Mouse (Mus musculus) hindbrain, embryonic 12.5 days (tissue): ENCODE data around the gene Opcml. TPM values are rescaled to one million over a fixed set of nuclear protein-coding genes. Genes with fewer than 3 reads are reported as not detected.
A peak's percentile ranks its signal among the peaks of the same experiment; 100 is the strongest.

Source experiments
- ATAC-seq: fragments of 200-750 bp; cut with Nextera tagmentation; 2 replicates; pipeline ENCODE4 v1.8.0; 2017; ENCODE audit warnings: moderate TSS enrichment; ENCODE audit not compliant: low FRiP score
- H3K27ac ChIP-seq: fragments of 300-500 bp; sonication (generic); 2 replicates; pipeline ENCODE4 v1.5.1; 2016; ENCODE audit warnings: mild to moderate bottlenecking
- H3K27me3 ChIP-seq: fragments of 300-500 bp; sonication (generic); 2 replicates; pipeline ENCODE4 v1.6.1; 2016; ENCODE audit warnings: mild to moderate bottlenecking
- H3K36me3 ChIP-seq: fragments of 300-500 bp; sonication (generic); 2 replicates; pipeline ENCODE4 v1.6.1; 2016; ENCODE audit warnings: mild to moderate bottlenecking
- H3K4me1 ChIP-seq: fragments of 300-500 bp; sonication (generic); 2 replicates; pipeline ENCODE4 v1.6.1; 2016
- H3K4me2 ChIP-seq: fragments of 300-500 bp; sonication (generic); replicated peaks from 2 replicates; pipeline ENCODE4 v1.6.1; 2016; ENCODE audit warnings: mild to moderate bottlenecking
- H3K4me3 ChIP-seq: fragments of 300-500 bp; sonication (generic); 2 replicates; pipeline ENCODE4 v1.5.1; 2016; ENCODE audit warnings: mild to moderate bottlenecking
- H3K9ac ChIP-seq: fragments of 300-500 bp; sonication (generic); 2 replicates; pipeline ENCODE4 v1.6.1; 2016; ENCODE audit warnings: mild to moderate bottlenecking, moderate library complexity
- H3K9me3 ChIP-seq: fragments of 300-500 bp; sonication (generic); replicated peaks from 2 replicates; pipeline ENCODE4 v1.6.1; 2016; ENCODE audit warnings: mild to moderate bottlenecking
- WGBS: fragments of 180-500 bp; shearing (Covaris S2); methylation state at CpG from one replicate; pipeline ENCODE4 v1.1.7; 2016; 5-methylcytosine and 5-hydroxymethylcytosine counted together
- polyA plus RNA-seq: library from polyadenylated mRNA; unstranded; fragments of >200 nt; fragmentation: Nextera tagmentation; extraction: Ambion mirVana; gene quantifications from 2 replicates; pipeline ENCODE4 v1.2.1, GENCODE M21; 2016

Opcml gene
- polyA plus RNA-seq, 1 experiment from 2014 or later, result 10.8 TPM

DNA sequence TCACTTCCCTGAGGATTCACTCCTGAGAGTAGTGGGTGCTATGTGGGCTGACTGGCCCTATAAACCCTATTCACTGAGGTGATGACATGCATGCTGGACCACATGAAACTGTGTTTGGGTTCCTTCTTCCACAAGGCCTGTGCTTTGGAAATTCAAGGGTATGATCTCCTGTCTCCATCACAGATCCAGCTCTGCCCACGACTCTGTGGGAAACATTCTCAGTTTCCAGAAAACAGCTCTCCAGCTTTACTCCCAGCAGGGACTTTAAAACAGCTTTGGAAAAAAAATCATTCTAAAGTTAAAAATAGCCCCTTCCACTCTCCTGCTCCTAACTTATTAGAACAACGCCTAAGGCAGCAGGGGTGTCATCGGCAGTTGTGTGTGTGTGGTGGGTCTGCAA lies 491.0 kb downstream of the Opcml start:
- no peak overlapping the region for H3K4me2 ChIP-seq
- no peak overlapping the region for H3K4me3 ChIP-seq
- H3K27me3 ChIP-seq, result no peaks in the 10 kb centered on the region
- no peak overlapping the region for H3K27ac ChIP-seq
- WGBS, result 54% methylated on average over 3 of the region's 3 CpGs
- H3K4me1 ChIP-seq, result peaks cover 3% of the 10 kb centered on the region
- H3K9me3 ChIP-seq, result no peaks in the 10 kb centered on the region
- no peak for ATAC-seq
- no peak overlapping the region for H3K9ac ChIP-seq
- no peaks in the 10 kb centered on the region for H3K36me3 ChIP-seq

DNA sequence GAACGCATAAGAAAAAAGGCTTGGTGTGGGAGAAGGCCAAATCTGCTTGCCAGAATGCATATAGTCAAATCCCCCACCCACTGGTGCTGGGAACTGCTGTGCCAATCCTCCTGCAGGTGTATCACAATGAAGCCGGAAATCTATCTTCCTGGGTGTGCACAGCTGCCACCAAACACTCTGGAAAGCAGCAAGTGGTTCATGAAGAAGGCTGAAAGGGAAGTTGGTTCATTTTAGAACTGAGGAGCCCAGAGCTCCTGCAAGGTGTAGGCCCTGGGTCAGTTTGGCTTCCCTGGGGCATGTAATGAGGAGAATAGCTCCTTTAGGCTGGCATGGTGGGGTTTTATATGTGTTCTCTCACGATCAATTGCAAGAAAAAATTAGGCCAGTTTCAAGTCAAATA lies 494.4 kb downstream of the Opcml start:
- no peaks in the 10 kb centered on the region for H3K36me3 ChIP-seq
- 88% methylated on average over 3 of the region's 3 CpGs for WGBS
- peaks cover 3% of the 10 kb centered on the region for H3K4me1 ChIP-seq
- no peak overlapping the region for H3K4me2 ChIP-seq
- no peaks in the 10 kb centered on the region for H3K9me3 ChIP-seq
- H3K9ac ChIP-seq, result no peak overlapping the region
- no peak for ATAC-seq
- no peaks in the 10 kb centered on the region for H3K27me3 ChIP-seq
- no peak overlapping the region for H3K27ac ChIP-seq
- H3K4me3 ChIP-seq, result no peak overlapping the region

DNA sequence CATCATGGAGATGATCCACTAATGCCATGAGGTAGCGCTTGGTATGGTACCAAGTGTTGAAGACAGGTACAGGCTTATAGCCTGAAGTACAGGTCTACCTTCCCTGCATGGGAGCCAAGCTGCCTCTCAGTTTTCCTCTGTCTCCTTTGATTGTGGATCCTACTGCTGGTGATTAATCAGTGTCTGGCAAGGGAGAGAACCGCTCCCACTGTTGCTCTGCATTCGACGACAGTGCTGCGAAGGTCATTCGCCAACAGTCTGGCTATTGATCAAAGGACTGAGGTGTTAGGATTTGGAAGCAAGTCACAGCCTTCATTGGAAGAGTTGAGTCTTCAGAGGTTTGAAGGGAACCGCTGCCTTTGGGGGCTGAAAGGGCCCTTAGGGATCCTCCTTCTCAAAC lies 495.8 kb downstream of the Opcml start:
- H3K4me1 ChIP-seq, result no peaks in the 10 kb centered on the region
- no peak overlapping the region for H3K4me3 ChIP-seq
- no peaks in the 10 kb centered on the region for H3K9me3 ChIP-seq
- no peaks in the 10 kb centered on the region for H3K27me3 ChIP-seq
- ATAC-seq, result no peak
- no peak overlapping the region for H3K4me2 ChIP-seq
- 76% methylated on average over 7 of the region's 7 CpGs for WGBS
- H3K36me3 ChIP-seq, result no peaks in the 10 kb centered on the region
- no peak overlapping the region for H3K27ac ChIP-seq
- no peak overlapping the region for H3K9ac ChIP-seq

DNA sequence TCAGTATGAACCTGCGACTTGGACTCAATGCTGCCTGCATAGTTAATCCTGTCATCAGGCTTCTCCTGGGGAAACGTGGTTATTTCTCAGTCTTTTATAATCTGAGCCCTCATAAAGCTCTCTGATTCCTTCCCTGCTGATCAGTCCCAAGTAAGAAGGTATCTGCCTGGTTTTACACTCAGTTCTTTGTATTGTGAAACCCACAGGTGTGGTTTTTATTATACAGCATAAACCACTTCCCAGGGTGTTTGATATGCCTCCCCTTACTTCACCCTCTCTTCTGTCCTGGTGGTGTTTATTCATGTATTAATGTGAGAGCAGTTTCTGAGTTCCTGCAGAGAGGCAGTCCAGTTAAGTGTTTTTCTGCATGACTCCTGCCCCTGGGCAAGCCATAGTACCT lies 496.9 kb downstream of the Opcml start:
- H3K4me2 ChIP-seq, result no peak overlapping the region
- 85% methylated on average over 2 of the region's 2 CpGs for WGBS
- no peaks in the 10 kb centered on the region for H3K9me3 ChIP-seq
- H3K9ac ChIP-seq, result no peak overlapping the region
- H3K4me3 ChIP-seq, result no peak overlapping the region
- no peaks in the 10 kb centered on the region for H3K27me3 ChIP-seq
- no peaks in the 10 kb centered on the region for H3K36me3 ChIP-seq
- H3K27ac ChIP-seq, result no peak overlapping the region
- no peak for ATAC-seq
- no peaks in the 10 kb centered on the region for H3K4me1 ChIP-seq

DNA sequence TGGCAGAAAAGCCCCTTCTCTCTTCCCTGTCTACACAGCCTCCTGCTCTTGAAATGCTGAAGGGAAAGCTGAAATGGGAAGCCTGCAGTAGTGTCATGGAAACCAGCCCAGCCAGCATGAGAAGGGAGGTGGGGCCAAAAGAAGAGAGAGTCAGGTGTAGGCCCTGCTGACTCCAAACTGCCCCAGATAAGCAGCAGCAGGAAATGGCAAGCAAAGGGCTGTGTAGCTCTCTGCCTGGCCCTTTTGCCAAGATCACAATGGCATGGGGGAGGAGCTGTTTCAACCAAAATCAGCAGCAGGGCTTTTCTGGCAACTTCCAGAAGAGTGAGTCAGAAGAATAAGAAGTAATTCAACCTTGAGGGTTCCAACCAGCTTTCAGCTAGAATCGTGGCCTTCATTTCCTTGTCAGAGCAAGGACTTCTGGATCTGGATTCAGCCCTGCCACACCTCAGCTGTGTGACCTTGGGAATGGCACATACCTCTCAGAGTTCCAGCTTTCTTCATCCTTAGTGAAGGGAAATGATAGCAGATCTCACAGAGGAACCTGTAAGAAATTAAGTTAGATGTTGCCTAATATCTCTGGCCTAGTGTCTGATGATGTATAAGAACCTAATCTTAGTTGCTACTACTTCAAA lies 499.2 kb downstream of the Opcml start:
- 69% methylated on average over 1 of the region's 1 CpGs for WGBS
- no peaks in the 10 kb centered on the region for H3K9me3 ChIP-seq
- no peak overlapping the region for H3K4me3 ChIP-seq
- H3K36me3 ChIP-seq, result no peaks in the 10 kb centered on the region
- no peak overlapping the region for H3K4me2 ChIP-seq
- ATAC-seq, result no peak
- no peak overlapping the region for H3K9ac ChIP-seq
- no peaks in the 10 kb centered on the region for H3K4me1 ChIP-seq
- no peak overlapping the region for H3K27ac ChIP-seq
- no peaks in the 10 kb centered on the region for H3K27me3 ChIP-seq

DNA sequence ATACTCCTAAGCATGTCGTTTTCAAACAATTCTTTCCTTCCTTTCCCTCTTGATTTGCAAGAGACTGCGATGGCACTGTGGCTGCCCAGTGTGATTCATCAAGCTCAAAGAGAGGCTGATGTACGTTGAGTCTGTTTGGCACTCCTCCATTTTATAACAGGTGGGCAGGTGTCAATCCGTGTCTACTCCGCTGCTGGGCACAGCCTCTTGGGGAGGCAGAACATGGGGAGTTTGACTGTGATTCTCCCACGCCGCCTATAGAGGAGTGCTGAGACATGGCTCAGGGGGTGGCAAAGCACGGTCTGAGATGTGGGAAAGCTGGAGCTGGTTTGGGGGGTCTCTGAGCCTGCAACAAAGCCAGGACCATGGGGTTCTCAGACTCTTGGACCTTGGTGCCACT lies 513.1 kb downstream of the Opcml start:
- no peak overlapping the region for H3K27ac ChIP-seq
- H3K4me1 ChIP-seq, result peaks cover 7% of the 10 kb centered on the region
- 81% methylated on average over 8 of the region's 8 CpGs for WGBS
- H3K4me2 ChIP-seq, result no peak overlapping the region
- no peak overlapping the region for H3K4me3 ChIP-seq
- no peak overlapping the region for H3K9ac ChIP-seq
- no peak for ATAC-seq
- H3K27me3 ChIP-seq, result no peaks in the 10 kb centered on the region
- no peaks in the 10 kb centered on the region for H3K36me3 ChIP-seq
- H3K9me3 ChIP-seq, result no peaks in the 10 kb centered on the region

DNA sequence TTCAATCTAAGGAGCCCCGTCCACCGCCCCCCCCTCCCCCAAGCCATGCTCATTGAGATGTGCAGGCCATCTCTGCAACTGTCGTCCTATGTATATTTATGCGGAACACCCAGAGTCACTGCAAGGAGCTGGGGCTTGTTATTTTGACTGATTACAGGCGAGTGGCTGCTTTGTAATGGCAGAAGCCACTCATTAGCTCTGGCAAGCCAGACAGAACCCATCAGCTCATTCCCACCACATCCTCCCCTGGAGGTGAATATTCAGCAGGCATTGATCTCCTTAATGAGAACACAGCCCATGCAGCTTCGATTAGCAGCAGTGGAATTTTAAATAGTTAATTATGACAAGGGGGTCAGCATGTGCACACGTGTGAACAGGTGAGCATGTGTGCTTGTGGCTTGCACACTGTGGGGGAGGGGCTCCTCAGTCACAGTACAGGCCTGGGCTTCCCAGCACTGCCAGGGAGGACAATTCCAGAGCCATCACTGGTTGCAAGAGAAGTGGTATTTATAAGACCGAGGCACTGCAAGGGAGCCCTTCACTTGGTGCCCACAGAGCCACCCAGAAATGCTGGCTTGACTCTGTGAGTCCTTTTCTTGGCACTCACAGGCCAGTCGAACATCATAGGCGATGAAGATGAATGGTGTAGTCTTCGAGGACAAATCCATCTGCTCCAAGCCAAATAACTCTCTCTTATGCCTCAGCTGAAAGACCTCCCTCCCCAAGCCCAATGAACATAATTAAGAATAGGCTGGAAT lies 516.0 kb downstream of the Opcml start:
- WGBS, result 53% methylated on average over 11 of the region's 11 CpGs
- H3K9me3 ChIP-seq, result no peaks in the 10 kb centered on the region
- peak overlapping the region; percentile 26; the same call in 1 of the 2 replicates for H3K27ac ChIP-seq
- no peak overlapping the region for H3K4me2 ChIP-seq
- H3K36me3 ChIP-seq, result no peaks in the 10 kb centered on the region
- ATAC-seq, result peak; percentile 88
- no peaks in the 10 kb centered on the region for H3K27me3 ChIP-seq
- peaks cover 7% of the 10 kb centered on the region for H3K4me1 ChIP-seq
- no peak overlapping the region for H3K4me3 ChIP-seq
- no peak overlapping the region for H3K9ac ChIP-seq

DNA sequence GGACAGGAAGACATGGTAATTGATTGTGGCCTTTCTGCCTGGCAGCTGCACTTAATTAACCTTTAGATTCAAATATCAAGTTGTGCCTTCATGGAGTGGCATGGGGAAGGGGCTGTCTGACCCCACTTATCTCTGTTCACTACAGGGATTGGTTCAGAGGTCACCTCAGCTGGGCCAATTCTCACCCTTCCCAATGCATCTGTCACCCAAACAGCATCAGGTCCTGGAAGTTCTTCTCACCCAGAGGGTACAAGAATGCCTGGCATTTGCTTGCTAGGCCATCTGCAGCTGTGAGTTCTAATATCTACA lies 516.5 kb downstream of the Opcml start:
- Histone ChIP-seq H3K9ac (no peak overlapping the region), H3K9me3 (no peaks in the 10 kb centered on the region), H3K36me3 (no peaks in the 10 kb centered on the region), H3K27ac (no peak overlapping the region), H3K4me2 (no peak overlapping the region), H3K4me1 (peaks cover 7% of the 10 kb centered on the region), H3K27me3 (no peaks in the 10 kb centered on the region), H3K4me3 (no peak overlapping the region)
- 0 out of 2 replicates have a peak, but pooled peaks have one; percentile 18 for ATAC-seq

DNA sequence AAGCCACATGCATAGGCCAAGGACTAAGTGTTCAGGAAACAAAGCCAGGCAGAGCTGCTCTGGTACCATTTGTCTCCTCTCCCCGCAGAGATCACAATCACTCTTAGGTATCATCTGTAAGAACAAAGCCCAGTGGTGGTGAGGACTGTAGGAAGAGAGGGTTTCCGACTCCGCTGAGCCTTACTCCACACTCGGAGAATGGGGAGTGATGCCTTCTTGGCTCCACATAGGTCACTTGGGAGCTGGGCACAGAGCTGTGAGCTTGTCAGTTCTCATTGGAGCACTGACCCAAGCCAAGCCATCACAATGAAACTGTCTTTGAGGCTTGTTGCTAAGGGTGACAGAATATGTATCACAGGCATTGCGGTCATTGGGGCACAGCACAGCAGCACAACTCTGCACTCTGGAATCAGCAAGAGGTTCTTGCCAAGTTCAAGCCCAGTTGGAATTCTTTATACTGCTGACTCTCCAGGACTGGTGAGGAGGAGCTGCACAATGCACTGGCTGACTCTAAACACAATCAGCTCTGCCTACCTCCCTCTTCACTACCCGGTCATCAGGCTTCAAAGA lies 517.0 kb downstream of the Opcml start:
- WGBS, result 67% methylated on average over 6 of the region's 6 CpGs

DNA sequence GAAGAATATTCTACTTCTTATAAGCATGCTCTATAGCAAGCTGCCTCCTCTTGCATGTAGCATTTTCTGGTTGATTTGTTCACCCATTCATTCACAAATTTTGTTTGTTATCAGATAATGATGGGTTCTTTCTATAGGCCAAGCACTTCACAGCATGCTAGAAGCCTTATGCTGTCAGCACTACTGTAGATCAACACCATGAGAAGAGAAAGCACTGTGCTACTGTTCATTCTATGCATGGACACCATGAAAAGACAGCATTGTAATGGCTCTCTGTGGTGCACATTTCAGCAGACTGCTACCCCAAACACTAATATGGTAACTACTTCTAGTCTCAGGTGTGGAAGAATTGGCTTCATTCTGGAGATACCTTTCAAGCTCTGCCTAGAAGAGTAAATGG lies 527.3 kb downstream of the Opcml start:
- Histone ChIP-seq H3K4me2 (no peak overlapping the region), H3K4me3 (no peak overlapping the region), H3K36me3 (no peaks in the 10 kb centered on the region), H3K9me3 (no peaks in the 10 kb centered on the region), H3K27ac (no peak overlapping the region), H3K27me3 (no peaks in the 10 kb centered on the region), H3K9ac (no peak overlapping the region), H3K4me1 (0 out of 2 replicates have a peak, but pooled peaks cover 2% of the 10 kb centered on the region)
- ATAC-seq, result no peak

More for the DNA sequence above, 517.0 kb downstream of the Opcml start:
- H3K4me3 ChIP-seq, result no peak overlapping the region
- no peaks in the 10 kb centered on the region for H3K27me3 ChIP-seq
- no peaks in the 10 kb centered on the region for H3K9me3 ChIP-seq
- ATAC-seq, result 0 out of 2 replicates have a peak, but pooled peaks have one; percentile 33
- no peak overlapping the region for H3K27ac ChIP-seq
- H3K4me2 ChIP-seq, result no peak overlapping the region
- no peak overlapping the region for H3K9ac ChIP-seq
- H3K4me1 ChIP-seq, result peaks cover 7% of the 10 kb centered on the region
- no peaks in the 10 kb centered on the region for H3K36me3 ChIP-seq

DNA sequence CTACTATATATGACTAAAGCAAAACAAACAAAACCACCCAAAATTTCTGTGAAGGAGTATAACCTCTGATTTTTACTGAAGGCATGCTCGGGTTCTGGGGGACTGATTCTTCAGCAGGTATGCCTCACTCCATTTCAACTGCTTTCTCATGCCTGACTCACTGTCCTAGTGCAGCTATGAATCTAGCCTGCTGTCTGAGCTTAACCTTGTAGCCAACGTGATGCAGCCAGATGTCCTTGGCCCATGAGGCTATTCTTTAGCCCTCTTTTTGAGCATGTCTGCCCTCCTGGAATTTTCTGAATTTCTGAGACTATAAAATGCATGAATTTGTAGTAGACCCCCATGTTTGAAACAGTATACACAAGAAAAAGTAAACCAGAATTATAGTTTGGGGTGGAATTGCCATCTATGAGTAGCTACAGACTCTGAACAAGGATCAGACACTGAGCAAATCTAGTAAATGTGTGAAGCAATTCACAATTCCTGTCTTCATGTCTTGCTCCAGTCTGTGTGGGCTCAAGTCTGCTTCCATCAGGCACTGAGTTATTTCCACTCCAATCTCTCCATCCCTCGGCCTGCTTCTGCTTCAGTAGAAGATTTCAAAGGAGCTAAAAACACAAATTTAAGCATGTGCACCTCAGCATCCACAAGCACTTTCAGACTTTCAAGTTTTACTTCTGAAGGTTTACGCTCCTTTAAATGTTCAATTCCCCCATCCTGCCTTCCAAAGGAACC lies 528.6 kb downstream of the Opcml start:
- Histone ChIP-seq H3K4me1 (0 out of 2 replicates have a peak, but pooled peaks cover 2% of the 10 kb centered on the region), H3K27ac (no peak overlapping the region), H3K4me3 (no peak overlapping the region), H3K9ac (no peak overlapping the region), H3K4me2 (no peak overlapping the region), H3K9me3 (no peaks in the 10 kb centered on the region), H3K27me3 (no peaks in the 10 kb centered on the region), H3K36me3 (no peaks in the 10 kb centered on the region)
- ATAC-seq, result no peak
- WGBS, result 82% methylated on average over 4 of the region's 4 CpGs

DNA sequence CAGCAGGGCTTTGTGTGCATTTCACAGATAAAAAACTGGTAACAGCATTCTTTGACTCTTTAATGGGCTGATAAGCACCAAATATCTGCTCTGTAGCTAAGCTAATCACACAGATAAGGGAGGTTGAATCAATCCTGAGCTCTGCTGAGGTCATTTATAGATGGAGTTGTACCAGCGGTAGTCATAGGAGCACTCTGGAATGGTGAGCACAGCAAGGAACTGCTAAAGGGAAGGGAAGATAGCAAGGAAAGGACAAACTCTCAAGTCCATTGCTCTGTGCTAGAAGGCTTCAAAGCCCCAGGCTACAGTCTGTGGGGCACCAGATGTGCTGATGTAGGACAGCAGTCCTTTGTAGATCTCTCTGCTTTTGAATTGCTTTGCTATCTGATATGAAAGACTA lies 529.2 kb downstream of the Opcml start:
- no peak for ATAC-seq
- 0 out of 2 replicates have a peak, but pooled peaks cover 2% of the 10 kb centered on the region for H3K4me1 ChIP-seq

More for the DNA sequence above, 529.2 kb downstream of the Opcml start:
- H3K36me3 ChIP-seq, result no peaks in the 10 kb centered on the region
- H3K4me2 ChIP-seq, result no peak overlapping the region
- no peak overlapping the region for H3K9ac ChIP-seq
- H3K27ac ChIP-seq, result no peak overlapping the region
- WGBS, result 62% methylated on average over 1 of the region's 1 CpGs
- no peaks in the 10 kb centered on the region for H3K9me3 ChIP-seq
- no peaks in the 10 kb centered on the region for H3K27me3 ChIP-seq
- H3K4me3 ChIP-seq, result no peak overlapping the region
